25 mouse cellular contexts compared by ENCODE assay signal in the genomic region with DNA sequence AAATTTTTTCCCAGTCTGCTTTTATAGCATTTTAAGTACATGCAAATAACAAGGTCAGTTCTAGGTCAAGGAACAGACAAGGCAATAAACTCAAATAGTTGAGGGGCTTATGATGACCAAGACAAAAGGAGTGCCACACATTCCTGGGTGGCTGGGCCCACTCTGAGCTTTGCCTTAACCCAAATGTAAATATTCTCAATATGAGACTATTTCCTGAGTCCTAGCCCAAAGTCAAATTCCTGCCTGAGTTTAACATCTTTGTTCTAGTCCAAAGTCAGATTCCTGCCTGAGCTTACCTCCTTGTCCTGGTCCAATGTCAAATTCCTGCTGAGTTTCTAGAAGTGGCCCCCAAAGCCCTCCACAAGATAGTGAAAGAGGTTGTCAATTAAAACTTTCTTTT. TPM values are rescaled to one million over a fixed set of nuclear protein-coding genes. Genes with fewer than 3 reads are reported as not detected.
DNase-seq lines count a peak whose midpoint lies in the region; ATAC-seq lines count a peak whose summit lies in the region.
"Had no signal": no experiment of that assay in that cellular context is flagged by ENCODE, and none has a peak within 500 bp of the region (broad histone marks: within the 10 kb centered on the region; RNA-seq: fewer than 3 reads in every experiment).

No protein-coding gene starts in this region.

- DNase-seq in lung, adult 18-20 months, result no peak
- peak; percentile 84 for DNase-seq in R1 (ENCODE audit: low read depth, low spot score)
- DNase-seq in cerebellum, adult 11-12 months, result no peak
- DNase-seq in frontal cortex, adult 2 months (ENCODE audit: extremely low spot score in 1 of 2, low spot score in 1 of 2), result no peak
- DNase-seq: adrenal gland, adult 8-10 months; adrenal gland, postnatal 14 days; adrenal gland, postnatal 36 days; B cell, adult 2 months; cerebellum, adult 18-20 months; cerebellum, adult 8-10 months; cerebellum, adult 9-11 months; cerebellum, postnatal 14 days; cerebellum, postnatal 36 days; embryo, embryonic 11 days had no signal

- H3K27me3 ChIP-seq in lung, embryonic 16.5 days (ENCODE audit: control insufficient read depth, insufficient read depth, low read depth, low read length), result peaks cover 5% of the 10 kb centered on the region; the same call in 1 of the 2 replicates
- H3K27me3 ChIP-seq: CH12.LX had no signal

- ATAC-seq in lung, embryonic 16.5 days (ENCODE audit: low read depth), result peak; percentile 52; the same call in 1 of the 2 replicates
- ATAC-seq: activated CD4-positive, CD25-positive, alpha-beta regulatory T cell, adult 4 months; CD4-positive, CD25-positive, alpha-beta regulatory T cell, adult 4 months; forebrain, embryonic 14.5 days; forebrain, embryonic 16.5 days had no signal

- H3K36me3 ChIP-seq in lung, embryonic 16.5 days (ENCODE audit: control insufficient read depth, insufficient read depth, low read length), result no peaks in the 10 kb centered on the region
- H3K36me3 ChIP-seq: embryonic facial prominence, embryonic 13.5 days; embryonic facial prominence, embryonic 15.5 days; forebrain, embryonic 10.5 days; forebrain, embryonic 12.5 days had no signal

- no peak overlapping the region for H3K4me2 ChIP-seq in lung, embryonic 16.5 days (ENCODE audit: low read depth, low read length)
- H3K4me2 ChIP-seq: embryonic facial prominence, embryonic 13.5 days; embryonic facial prominence, embryonic 15.5 days; forebrain, embryonic 12.5 days had no signal

- H3K4me3 ChIP-seq in lung, embryonic 16.5 days (ENCODE audit: low read length), result no peak overlapping the region
- H3K4me3 ChIP-seq: embryonic facial prominence, embryonic 13.5 days; embryonic facial prominence, embryonic 15.5 days; erythroblast, embryonic 14.5 days; forebrain, embryonic 10.5 days; forebrain, embryonic 12.5 days had no signal

- no peak overlapping the region for H3K27ac ChIP-seq in lung, embryonic 16.5 days (ENCODE audit: low read length)
- H3K27ac ChIP-seq: embryonic facial prominence, embryonic 13.5 days; embryonic facial prominence, embryonic 15.5 days; forebrain, embryonic 10.5 days; forebrain, embryonic 12.5 days had no signal

- no peaks in the 10 kb centered on the region for H3K9me3 ChIP-seq in lung, embryonic 16.5 days (ENCODE audit: control insufficient read depth, low read length)
- H3K9me3 ChIP-seq: embryonic facial prominence, embryonic 15.5 days; forebrain, embryonic 10.5 days had no signal

- no peak overlapping the region for H3K9ac ChIP-seq in lung, embryonic 16.5 days (ENCODE audit: low read length)
- H3K9ac ChIP-seq: embryonic facial prominence, embryonic 13.5 days; embryonic facial prominence, embryonic 15.5 days; forebrain, embryonic 12.5 days had no signal

- H3K4me1 ChIP-seq in lung, embryonic 16.5 days (replicated peaks; ENCODE audit: control insufficient read depth, insufficient read depth, low read length), result peaks cover 6% of the 10 kb centered on the region

RNA-seq across cellular contexts. Expression of gene Dkk1, which starts 8.6 kb away (rescaled TPM):
- 0.50 and 0.78 TPM in 2 replicates for polyA plus RNA-seq in lung, embryonic 16.5 days (2015; fragmentation: Nextera tagmentation; extraction: Ambion mirVana)
- 0.06 TPM in 2 replicates for polyA plus RNA-seq in frontal cortex, adult 2 months (2012; rRNA removed)
- polyA plus RNA-seq: activated CD4-positive, CD25-positive, alpha-beta regulatory T cell, adult 4 months; CD4-positive, CD25-positive, alpha-beta regulatory T cell, adult 4 months; erythroblast, embryonic 14.5 days had no signal
